Mouse (Mus musculus): ENCODE measurements around the gene Spg11.
A peak's percentile ranks its signal among the peaks of the same experiment; 100 is the strongest.
"Not testable (repeated sequence)": the region's sequence is repeated elsewhere in the genome, so short reads cannot be mapped to it uniquely, and the experiment has no call there.

Gene Spg11

GRCm38 (mm10) chr2:122145756-122146155, 27.6 kb upstream of the Spg11 start:
- DNase-seq (ENCODE audit: low spot score in 2 of 2) = no peak

- no peak for DNase-seq (ENCODE audit: low spot score in 2 of 2)
Measured at GRCm38 (mm10) chr2:122143111-122143510, 24.9 kb upstream of the Spg11 start.

GRCm38 (mm10) chr2:122141332-122141967, 23.3 kb upstream of the Spg11 start:
- DNase-seq (ENCODE audit: low spot score in 2 of 2) = no peak

GRCm38 (mm10) chr2:122140815-122141214, 22.6 kb upstream of the Spg11 start:
- DNase-seq (ENCODE audit: low spot score in 2 of 2) = no peak

- no peak for DNase-seq (ENCODE audit: low spot score in 2 of 2)
Measured at GRCm38 (mm10) chr2:122137839-122138465, 19.8 kb upstream of the Spg11 start.

GRCm38 (mm10) chr2:122132618-122133017, 14.4 kb upstream of the Spg11 start:
- DNase-seq (ENCODE audit: low spot score in 2 of 2) = no peak

GRCm38 (mm10) chr2:122132078-122132477, 13.9 kb upstream of the Spg11 start:
- no peak for DNase-seq (ENCODE audit: low spot score in 2 of 2)

- DNase-seq (ENCODE audit: low spot score in 2 of 2) = no peak
Measured at GRCm38 (mm10) chr2:122127635-122128034, 9.4 kb upstream of the Spg11 start.

GRCm38 (mm10) chr2:122126765-122127347, 8.7 kb upstream of the Spg11 start:
- DNase-seq (ENCODE audit: low spot score in 2 of 2) = no peak

GRCm38 (mm10) chr2:122125680-122126572, 7.7 kb upstream of the Spg11 start:
- no peak for DNase-seq (ENCODE audit: low spot score in 2 of 2)

GRCm38 (mm10) chr2:122116888-122117287, 1.3 kb downstream of the Spg11 start:
- no peak for DNase-seq (ENCODE audit: low spot score in 2 of 2)

- DNase-seq (ENCODE audit: low spot score in 2 of 2) = no peak
Measured at GRCm38 (mm10) chr2:122109714-122110113, 8.5 kb downstream of the Spg11 start.

- no peak for DNase-seq (ENCODE audit: low spot score in 2 of 2)
Measured at GRCm38 (mm10) chr2:122108101-122108500, 10.1 kb downstream of the Spg11 start.

- DNase-seq (ENCODE audit: low spot score in 2 of 2) = no peak
Measured at GRCm38 (mm10) chr2:122102070-122102469, 16.1 kb downstream of the Spg11 start.

- DNase-seq (ENCODE audit: low spot score in 2 of 2) = not testable (repeated sequence)
Measured at GRCm38 (mm10) chr2:122097686-122098085, 20.5 kb downstream of the Spg11 start.

GRCm38 (mm10) chr2:122093844-122094243, 24.3 kb downstream of the Spg11 start:
- no peak for DNase-seq (ENCODE audit: low spot score in 2 of 2)

GRCm38 (mm10) chr2:122086446-122086845, 31.7 kb downstream of the Spg11 start:
- no peak for DNase-seq (ENCODE audit: low spot score in 2 of 2)

- no peak for DNase-seq (ENCODE audit: low spot score in 2 of 2)
Measured at GRCm38 (mm10) chr2:122081728-122082456, 36.3 kb downstream of the Spg11 start.

GRCm38 (mm10) chr2:122069922-122070321, 48.3 kb downstream of the Spg11 start:
- peak in 1 of 2 experiments; percentile 48 for DNase-seq (ENCODE audit: low spot score in 2 of 2)

GRCm38 (mm10) chr2:122069144-122069912, 48.9 kb downstream of the Spg11 start:
- DNase-seq (ENCODE audit: low spot score in 2 of 2) = no peak

- no peak for DNase-seq (ENCODE audit: low spot score in 2 of 2)
Measured at GRCm38 (mm10) chr2:122066241-122066640, 51.9 kb downstream of the Spg11 start.
